Mouse (Mus musculus) cerebellum, adult 2 months (tissue): ENCODE data around the gene Smap1.

ENCODE experiments used
- CTCF ChIP-seq: fragments of 200-500 bp; IDR thresholded peaks from 2 replicates; pipeline ENCODE4 v1.5.1; 2011; ENCODE audit warnings: low read depth, mild to moderate bottlenecking, control low read depth, low read length, moderate library complexity, borderline replicate concordance; ENCODE audit not compliant: insufficient read depth
- POLR2A ChIP-seq: fragments of 200-500 bp; IDR thresholded peaks from 2 replicates; pipeline ENCODE4 v1.6.1; 2011; ENCODE audit warnings: low read length, control low read depth, borderline replicate concordance; ENCODE audit not compliant: insufficient read depth

DNA sequence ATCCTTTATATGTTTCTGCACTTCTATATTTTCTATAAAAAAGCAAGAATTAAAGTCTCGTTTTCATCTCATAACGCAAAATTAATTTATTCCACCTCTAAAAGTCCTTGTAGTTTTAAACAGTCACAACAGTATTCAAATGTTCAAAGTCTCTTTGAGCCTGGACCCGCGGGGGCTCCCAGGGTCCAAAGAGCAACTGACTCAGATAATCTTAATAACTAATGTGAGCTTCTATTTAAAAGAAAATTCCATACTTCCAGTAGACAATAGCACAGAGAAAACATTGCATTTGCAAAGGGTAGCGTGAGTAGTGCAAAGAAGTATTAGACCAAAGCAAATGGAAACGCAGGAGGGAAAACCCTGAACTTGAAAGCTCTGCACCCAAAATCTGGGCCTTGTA lies 36.0 kb upstream of the Smap1 start:
- TF ChIP-seq CTCF: no peak
- TF ChIP-seq POLR2A: no peak
